Mouse (Mus musculus) C2C12 (cell line): ENCODE data around the gene Hoxa5.
A peak's percentile ranks its signal among the peaks of the same experiment; 100 is the strongest.

Experiments
- CEBPB ChIP-seq: IDR thresholded peaks from one replicate; pipeline ENCODE4 v1.6.1; 2011; ENCODE audit warnings: low read depth, mild to moderate bottlenecking, control low read depth, moderate library complexity
- CTCF ChIP-seq: IDR thresholded peaks from one replicate; pipeline ENCODE4 v1.5.1; 2011; ENCODE audit not compliant: control insufficient read depth, insufficient read depth, insufficient read length
- MAX ChIP-seq: IDR thresholded peaks from one replicate; pipeline ENCODE4 v1.6.1; 2011; ENCODE audit warnings: mild to moderate bottlenecking, control low read depth
- MYOD1 ChIP-seq: IDR thresholded peaks from one replicate; pipeline ENCODE4 v1.6.1; 2011; ENCODE audit warnings: low read depth; ENCODE audit not compliant: control insufficient read depth, insufficient read length
- MYOG ChIP-seq: IDR thresholded peaks from one replicate; pipeline ENCODE4 v1.6.1; 2011; ENCODE audit not compliant: control insufficient read depth, insufficient read length; ENCODE audit errors: extremely low read depth
- USF1 ChIP-seq: IDR thresholded peaks from one replicate; pipeline ENCODE4 v1.6.1; 2011; ENCODE audit warnings: low read depth, mild to moderate bottlenecking, control low read depth, moderate library complexity

DNA sequence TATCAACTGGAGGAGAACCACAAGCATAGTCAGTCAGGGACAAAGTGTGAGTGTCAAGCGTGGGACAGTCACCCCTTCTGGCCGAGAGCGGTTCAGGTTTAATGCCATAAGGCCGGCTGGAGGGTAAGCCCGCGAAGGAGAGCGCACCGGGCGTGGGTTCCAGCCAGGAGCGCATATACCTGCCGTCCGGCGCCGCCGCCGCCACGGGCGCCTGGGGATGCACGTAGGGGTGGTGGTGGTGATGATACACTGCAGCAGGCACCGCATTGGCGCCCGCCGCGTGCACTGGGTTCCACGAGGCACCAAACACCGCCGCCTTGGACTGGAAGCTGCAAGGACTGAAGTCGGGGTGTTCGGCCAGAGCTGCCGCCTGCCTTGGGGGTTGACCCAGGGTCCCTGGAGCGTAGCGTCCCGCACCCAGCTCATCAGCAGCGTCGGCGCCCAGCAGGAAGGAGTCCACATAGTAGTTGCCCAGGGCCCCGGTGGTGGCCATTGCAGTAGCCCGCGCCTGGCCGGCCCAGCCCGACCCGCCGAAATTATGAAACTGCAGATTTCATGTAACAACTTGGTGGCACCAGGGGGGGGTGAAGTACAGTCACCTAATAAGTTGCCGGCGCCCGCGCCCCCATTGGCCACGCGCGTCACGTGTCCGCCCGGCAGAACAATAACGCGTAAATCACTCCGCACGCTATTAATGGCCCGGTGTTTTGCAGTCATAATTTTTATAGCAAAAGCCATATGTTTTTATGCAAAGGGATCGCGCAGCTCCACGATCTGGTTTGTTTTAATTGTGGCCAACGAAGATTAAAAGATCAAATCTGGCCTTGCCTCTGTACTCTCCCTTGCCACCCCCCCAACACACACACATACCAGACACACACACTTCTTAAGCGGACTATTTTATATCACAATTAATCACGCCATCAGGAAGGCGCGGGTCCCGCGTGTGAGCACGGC, 21.5 kb upstream of the Hoxa5 start:
- TF ChIP-seq MAX (no peak), CTCF (no peak), USF1 (peak; percentile 99), CEBPB (no peak), MYOD1 (peak; percentile 2), MYOG (no peak)
